Mouse (Mus musculus) MN1 (cell line): ENCODE measurements around the gene Vmn2r31.
"Not testable (repeated sequence)": the region's sequence is repeated elsewhere in the genome, so short reads cannot be mapped to it uniquely, and the experiment has no call there.

ENCODE experiments used
- DNase-seq: peaks from one replicate; pipeline ENCODE4 v3.0.0-alpha.2; 2016; ENCODE audit warnings: low spot score

Vmn2r31 gene

GRCm38 (mm10) chr7:7399603-7400002 lies at the start of gene Vmn2r31:
Gene Vmn2r31 (minus strand): TSS chr7:7399703.
- not testable (repeated sequence) for DNase-seq

- not testable (repeated sequence) for DNase-seq
These were observed 25.1 kb downstream of the Vmn2r31 start, which contains the start of gene Gm45783 for GRCm38 (mm10) chr7:7374431-7374830. Gene Gm45783 (minus strand): TSS chr7:7374573.

DNA sequence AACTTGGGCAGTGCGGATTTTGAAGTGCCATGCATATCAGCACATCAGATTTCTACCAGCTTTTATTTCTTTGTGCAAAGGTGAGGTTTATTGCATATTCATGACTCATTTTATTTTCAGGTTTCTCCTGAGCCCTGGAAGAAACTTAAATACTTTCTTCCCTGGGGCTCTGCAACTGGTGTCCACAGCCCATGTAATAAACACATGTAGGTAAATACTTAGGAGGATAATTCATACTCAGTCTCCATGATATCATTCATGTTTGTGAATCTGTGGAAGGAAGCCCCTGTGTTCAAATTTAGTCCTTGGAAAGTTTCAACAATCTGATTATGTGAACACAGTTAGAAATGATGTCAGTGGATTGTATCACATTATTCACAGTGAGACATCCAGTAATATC lies 62.0 kb downstream of the Vmn2r31 start, which contains the start of gene Vmn2r30:
Vmn2r30 (minus strand) TSS at position 101 of the 400 bp plus-strand sequence.
- DNase-seq, result not testable (repeated sequence)
